Mouse (Mus musculus): Measurements from ENCODE around the gene Naaladl1.
A peak's percentile ranks its signal among the peaks of the same experiment; 100 is the strongest.

Gene Naaladl1

DNA sequence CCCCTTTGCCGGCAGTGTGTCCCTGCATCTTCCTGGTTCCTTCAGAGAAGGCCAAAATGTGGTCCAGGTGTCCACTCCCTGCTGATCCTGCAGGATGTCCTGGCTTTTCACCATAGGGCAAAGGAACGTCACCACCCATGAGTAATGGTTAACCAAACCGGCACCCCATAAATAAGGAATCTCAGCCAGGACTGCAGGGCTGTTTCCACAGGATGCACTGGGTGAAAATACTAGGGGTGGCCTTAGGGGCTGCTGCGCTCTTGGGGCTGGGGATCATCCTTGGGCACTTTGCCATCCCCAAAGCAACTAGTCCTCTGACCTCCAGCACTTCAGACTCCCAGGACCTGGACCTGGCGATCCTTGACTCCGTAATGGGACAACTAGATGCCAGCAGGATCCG, at the start of gene Naaladl1:
TSS of gene Naaladl1 (plus strand) at position 197 of the 400 bp plus-strand sequence.
- no peak for DNase-seq (ENCODE audit: low read depth, low spot score)

- DNase-seq (ENCODE audit: low read depth, low spot score) = no peak
These were observed 48.9 kb upstream of the Naaladl1 start for GRCm38 (mm10) chr19:6056696-6057095.

GRCm38 (mm10) chr19:6057313-6058096, 48.1 kb upstream of the Naaladl1 start, which contains the start of the genes Mrpl49 and Fau:
Gene Mrpl49 (minus strand): TSS chr19:6057785.
Gene Fau (plus strand): TSS chr19:6057844.
- peak; percentile 99 for DNase-seq (ENCODE audit: low read depth, low spot score)

- DNase-seq (ENCODE audit: low read depth, low spot score) = no peak
These were observed 47.1 kb upstream of the Naaladl1 start for GRCm38 (mm10) chr19:6058513-6058912.

- no peak for DNase-seq (ENCODE audit: low read depth, low spot score)
These were observed 46.6 kb upstream of the Naaladl1 start for GRCm38 (mm10) chr19:6058966-6059365.

GRCm38 (mm10) chr19:6061021-6061533, 44.5 kb upstream of the Naaladl1 start, which contains the start of gene Znhit2:
Gene Znhit2 (plus strand): TSS chr19:6061192.
- peak; percentile 98 for DNase-seq (ENCODE audit: low read depth, low spot score)

DNA sequence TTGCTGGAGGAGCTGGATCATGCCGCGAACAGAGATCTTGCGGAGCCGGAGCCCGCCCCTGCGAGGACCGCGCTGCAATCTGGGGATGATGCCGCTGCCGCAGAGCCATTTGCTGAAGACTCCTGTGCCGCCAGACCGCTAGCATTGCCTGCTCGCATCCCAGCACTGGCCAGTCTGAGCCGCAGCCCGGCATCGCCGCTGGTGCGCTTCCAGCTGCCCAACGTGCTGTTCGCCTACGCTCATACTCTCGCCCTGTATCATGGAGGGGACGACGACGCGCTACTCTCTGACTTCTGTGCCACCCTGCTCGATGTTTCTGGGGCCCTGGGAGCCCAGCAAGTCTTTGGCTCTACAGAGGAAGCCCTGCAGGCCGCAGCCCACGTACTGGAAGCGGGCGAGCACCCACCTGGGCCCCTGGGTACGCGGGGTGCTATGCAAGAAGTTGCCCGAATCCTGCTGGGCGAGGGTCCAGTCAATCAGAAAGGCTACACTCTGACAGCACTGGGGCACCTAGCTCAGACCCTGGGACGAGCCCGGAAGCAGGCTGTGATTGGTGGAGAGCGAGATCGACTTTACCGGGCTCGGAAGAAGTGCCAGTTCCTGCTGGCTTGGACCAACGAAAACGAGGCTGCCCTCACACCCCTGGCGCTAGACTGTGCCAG, 43.8 kb upstream of the Naaladl1 start:
- DNase-seq (ENCODE audit: low read depth, low spot score) = peak; percentile 55

GRCm38 (mm10) chr19:6062418-6062817, 43.2 kb upstream of the Naaladl1 start:
- no peak for DNase-seq (ENCODE audit: low read depth, low spot score)

DNA sequence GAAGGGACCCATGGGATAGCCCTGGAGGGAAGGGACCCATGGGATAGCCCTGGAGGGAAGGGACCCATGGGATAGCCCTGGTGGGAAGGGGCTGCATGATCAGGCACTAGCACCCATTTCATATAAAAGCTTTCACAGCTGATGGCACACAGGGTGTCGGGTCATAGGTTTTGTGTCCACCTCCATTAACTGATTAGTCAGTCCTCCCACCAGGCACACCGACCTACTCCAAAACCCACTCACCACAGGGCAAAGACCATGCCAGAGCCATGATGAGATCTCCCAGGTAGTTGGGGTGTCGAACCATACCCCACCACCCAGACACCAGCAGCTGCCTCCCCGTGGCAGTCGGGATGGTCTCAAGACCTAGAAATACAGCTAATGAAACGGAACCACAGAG, 42.5 kb upstream of the Naaladl1 start:
- no peak for DNase-seq (ENCODE audit: low read depth, low spot score)

DNA sequence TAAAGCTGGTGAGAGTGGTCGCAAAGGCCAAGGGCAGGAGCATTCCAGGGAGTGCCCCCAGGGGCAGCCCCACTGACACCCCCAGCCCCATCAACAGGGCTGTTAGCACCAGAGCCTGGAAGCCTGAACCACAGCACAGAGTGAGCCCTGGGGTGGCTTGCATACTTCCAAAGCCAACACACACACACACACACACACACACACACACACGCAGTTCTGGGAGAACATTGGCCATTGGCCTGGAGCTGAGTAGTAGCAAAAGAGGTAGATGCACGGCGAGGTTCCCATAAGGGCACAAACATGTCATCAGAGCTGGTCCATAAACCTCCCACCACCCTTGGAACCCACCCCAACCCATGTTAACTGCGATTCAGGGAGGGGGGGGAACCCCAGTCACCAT, 39.0 kb upstream of the Naaladl1 start:
- DNase-seq (ENCODE audit: low read depth, low spot score) = no peak

DNA sequence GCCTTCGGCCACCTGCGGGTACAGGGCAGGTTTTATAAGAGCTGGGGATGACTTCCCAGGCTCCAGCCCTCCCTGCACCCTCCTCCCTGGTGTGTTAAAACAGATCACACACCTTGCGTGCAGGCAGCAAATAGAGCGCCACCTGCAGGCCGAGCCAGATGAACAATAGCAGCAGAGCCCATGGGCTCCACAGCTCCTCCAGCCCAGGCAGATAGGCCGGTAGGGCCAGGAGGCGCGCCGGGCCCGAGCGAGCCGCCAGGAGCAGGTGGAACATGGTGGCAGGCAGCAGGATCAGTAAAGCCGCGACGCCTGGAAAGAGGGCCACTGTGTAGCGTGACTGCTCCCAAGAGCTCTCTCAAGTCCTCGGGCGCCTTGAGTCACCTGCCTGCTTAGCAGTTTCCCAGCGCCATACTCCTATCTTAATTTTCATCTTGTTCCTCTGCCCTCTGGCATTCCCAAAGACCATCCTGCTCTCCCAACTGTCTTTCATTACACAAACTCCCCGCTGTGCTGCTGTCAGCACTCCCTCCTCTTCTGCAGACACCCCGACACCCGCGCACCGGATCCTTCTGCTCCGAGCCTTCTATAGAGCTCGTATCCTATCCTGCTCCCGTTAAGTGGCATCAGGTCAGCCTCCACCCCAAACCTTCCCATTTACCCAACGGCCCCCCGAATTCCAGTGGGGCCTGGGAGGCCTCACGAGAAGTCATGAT, 38.4 kb upstream of the Naaladl1 start:
- DNase-seq (ENCODE audit: low read depth, low spot score) = peak; percentile 95

- peak; percentile 92 for DNase-seq (ENCODE audit: low read depth, low spot score)
These were observed 37.7 kb upstream of the Naaladl1 start, which contains the start of gene Tm7sf2 for GRCm38 (mm10) chr19:6067724-6068415. Gene Tm7sf2 (minus strand): TSS chr19:6068373.

DNA sequence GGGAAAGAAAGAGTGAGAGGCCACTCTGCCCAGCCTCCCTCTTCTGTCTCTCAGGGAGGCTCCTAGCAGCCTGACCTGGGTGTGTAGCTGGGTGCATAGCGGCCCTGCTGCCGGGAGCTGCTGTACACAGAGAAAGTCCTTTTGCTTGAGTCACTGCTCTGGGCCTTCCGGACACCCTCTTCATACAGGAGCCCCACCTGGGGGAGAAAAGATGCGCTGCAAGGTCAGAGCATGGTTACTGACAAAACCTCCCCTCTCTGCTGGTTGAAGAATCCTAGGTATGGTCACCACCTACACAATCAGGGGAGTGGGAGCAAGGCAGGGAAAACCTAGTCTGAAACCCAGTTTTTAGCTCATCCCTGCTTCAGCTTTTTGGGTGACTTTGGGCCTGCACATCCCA, 36.6 kb upstream of the Naaladl1 start:
- no peak for DNase-seq (ENCODE audit: low read depth, low spot score)

DNA sequence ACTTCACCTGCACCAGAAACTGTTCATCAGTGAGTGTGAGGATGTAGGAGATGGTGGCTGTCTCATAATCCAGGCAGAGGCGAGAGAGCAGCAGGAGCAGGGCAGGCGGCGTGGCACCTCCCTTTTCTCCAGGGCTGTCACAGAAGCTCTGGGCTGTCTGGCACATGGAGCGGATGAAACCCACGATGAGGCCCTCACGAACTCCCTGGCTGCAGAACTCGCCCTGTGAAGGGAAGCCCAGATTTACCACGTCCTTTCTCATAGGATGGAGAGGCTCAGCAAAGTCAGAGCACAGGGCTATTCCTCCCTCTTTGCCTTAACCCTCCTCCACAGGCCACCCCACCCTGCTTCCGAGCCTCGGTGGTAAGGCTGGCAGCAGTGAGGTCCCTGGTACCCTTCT, 35.7 kb upstream of the Naaladl1 start:
- no peak for DNase-seq (ENCODE audit: low read depth, low spot score)

DNA sequence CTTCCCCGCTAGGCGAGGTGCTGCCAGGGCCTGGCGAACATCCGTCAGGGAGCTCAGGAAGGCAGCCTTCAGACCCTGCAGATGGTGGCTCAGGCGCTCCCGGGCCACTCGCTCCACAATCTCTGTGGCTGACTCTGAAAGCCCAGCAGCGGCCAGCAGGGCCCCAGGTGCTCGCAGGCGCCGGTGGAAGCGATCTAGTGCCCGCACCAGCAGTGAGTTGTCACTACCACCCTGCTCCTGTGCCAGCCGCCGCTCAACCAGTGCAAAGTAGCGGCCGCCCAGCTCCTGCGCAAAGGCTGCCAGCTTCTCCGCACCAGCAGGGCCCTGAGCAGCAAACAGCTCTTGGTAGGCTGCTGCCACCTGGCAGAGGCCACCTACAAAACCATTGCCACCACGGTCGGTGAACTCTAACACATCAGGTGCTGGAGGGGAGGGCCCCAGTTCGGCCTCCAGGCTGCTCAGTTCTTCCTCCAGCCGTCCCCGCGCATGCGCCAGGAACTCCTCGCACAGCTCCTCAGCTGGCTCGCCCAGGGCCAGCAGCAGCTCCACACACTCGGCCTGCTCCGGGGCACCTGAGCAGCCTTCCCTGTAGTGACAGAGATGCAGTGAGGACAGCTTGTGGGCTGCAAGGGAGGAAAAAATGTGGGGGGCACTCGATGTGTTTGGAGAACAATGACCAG, 34.9 kb upstream of the Naaladl1 start:
- no peak for DNase-seq (ENCODE audit: low read depth, low spot score)

GRCm38 (mm10) chr19:6071261-6071660, 34.3 kb upstream of the Naaladl1 start:
- no peak for DNase-seq (ENCODE audit: low read depth, low spot score)

GRCm38 (mm10) chr19:6073889-6074288, 31.7 kb upstream of the Naaladl1 start:
- DNase-seq (ENCODE audit: low read depth, low spot score) = no peak

- DNase-seq (ENCODE audit: low read depth, low spot score) = peak; percentile 98
These were observed 28.8 kb upstream of the Naaladl1 start, which contains the start of gene Vps51 for GRCm38 (mm10) chr19:6076564-6077393. Gene Vps51 (minus strand): TSS chr19:6077231.

DNA sequence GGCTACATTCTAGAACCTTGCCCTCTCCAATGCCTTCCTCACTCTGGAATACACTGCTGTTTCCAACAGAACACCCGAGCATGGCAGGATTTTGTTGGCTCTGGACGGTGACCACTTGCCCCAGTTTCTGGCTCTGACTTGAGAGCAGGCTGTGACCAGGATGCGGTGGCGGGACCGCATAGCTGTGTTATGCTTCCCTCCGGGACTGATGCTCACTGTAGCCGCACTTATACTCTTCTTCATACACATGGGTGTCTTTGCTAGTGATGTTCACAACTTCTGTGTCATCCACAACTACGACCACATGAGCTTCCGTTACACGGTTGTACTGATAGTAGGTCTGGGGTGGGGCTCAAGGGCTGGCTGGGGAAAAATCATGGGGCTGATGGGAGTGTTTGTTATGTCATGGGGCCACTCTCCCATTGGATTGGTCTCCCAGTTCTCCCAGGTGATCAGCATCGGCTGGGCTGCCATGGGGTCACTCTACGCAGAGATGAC, 25.6 kb upstream of the Naaladl1 start, which contains the start of gene Tmem262:
TSS of gene Tmem262 (plus strand) at position 51 of the 498 bp plus-strand sequence.
- no peak for DNase-seq (ENCODE audit: low read depth, low spot score)

Data from brain, adult 2 months (tissue).